Mouse (Mus musculus): Measurements from ENCODE around the gene Rundc3b. TPM values are rescaled to one million over a fixed set of nuclear protein-coding genes. Genes with fewer than 3 reads are reported as not detected.

Gene Rundc3b
- polyA plus RNA-seq, 1 experiment from 2014 or later = 1.7 TPM

- Histone ChIP-seq H3K36me3 (ENCODE audit: control insufficient read depth, insufficient read depth, low read length) (no peaks in the 10 kb centered on the region), H3K27me3 (ENCODE audit: control insufficient read depth, insufficient read depth, low read depth, low read length) (no peaks in the 10 kb centered on the region), H3K9ac (ENCODE audit: low read length) (no peak overlapping the region)
Measured at GRCm38 (mm10) chr5:8634489-8634975, 11.8 kb upstream of the Rundc3b start.

GRCm38 (mm10) chr5:8632901-8633300 is 10.1 kb upstream of the Rundc3b start:
- Histone ChIP-seq H3K4me1 (replicated peaks; ENCODE audit: control insufficient read depth, insufficient read depth, low read length) (no peaks in the 10 kb centered on the region), H3K9ac (ENCODE audit: low read length) (no peak overlapping the region), H3K36me3 (ENCODE audit: control insufficient read depth, insufficient read depth, low read length) (no peaks in the 10 kb centered on the region), H3K27ac (ENCODE audit: low read length) (no peak overlapping the region), H3K27me3 (ENCODE audit: control insufficient read depth, insufficient read depth, low read depth, low read length) (no peaks in the 10 kb centered on the region), H3K4me2 (ENCODE audit: low read depth, low read length) (no peak overlapping the region), H3K4me3 (ENCODE audit: low read length) (no peak overlapping the region), H3K9me3 (ENCODE audit: control insufficient read depth, low read length) (no peaks in the 10 kb centered on the region)
- no peak for ATAC-seq (ENCODE audit: low read depth)
- 71% methylated on average over 3 of the region's 3 CpGs for WGBS

More at GRCm38 (mm10) chr5:8634489-8634975, 11.8 kb upstream of the Rundc3b start:
- H3K9me3 ChIP-seq (ENCODE audit: control insufficient read depth, low read length) = no peaks in the 10 kb centered on the region
- no peak for ATAC-seq (ENCODE audit: low read depth)
- no peak overlapping the region for H3K27ac ChIP-seq (ENCODE audit: low read length)
- H3K4me3 ChIP-seq (ENCODE audit: low read length) = no peak overlapping the region
- H3K4me1 ChIP-seq (replicated peaks; ENCODE audit: control insufficient read depth, insufficient read depth, low read length) = no peaks in the 10 kb centered on the region
- no peak overlapping the region for H3K4me2 ChIP-seq (ENCODE audit: low read depth, low read length)

DNA sequence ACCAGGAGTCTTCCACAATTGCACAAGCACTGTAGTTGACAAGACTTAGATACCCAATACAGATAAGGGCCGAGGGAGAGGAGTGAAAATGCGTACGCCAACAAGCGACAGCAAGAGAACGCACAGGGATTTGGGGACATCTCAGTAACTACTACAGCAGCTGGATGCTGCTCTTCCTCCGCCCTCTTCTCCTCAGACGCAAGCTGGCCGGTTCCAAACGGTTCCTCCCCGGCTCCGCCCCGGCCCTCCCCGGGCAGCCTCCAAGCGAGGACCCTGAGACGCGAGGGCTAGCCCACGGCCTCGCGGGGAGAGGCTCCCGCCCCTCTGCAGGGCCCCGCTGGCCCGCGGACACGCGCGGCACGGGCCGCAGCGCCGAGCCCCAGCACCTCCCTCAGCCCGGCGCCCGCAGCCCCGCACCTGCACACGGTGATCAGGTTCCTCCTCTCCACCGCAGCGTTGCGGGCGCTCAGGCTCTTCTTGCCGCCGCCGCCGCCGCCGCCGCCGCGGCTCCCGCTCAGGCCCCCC is 619 bp downstream of the Rundc3b start:
- Histone ChIP-seq H3K27me3 (ENCODE audit: control insufficient read depth, insufficient read depth, low read depth, low read length) (no peaks in the 10 kb centered on the region), H3K4me2 (ENCODE audit: low read depth, low read length) (peak overlapping the region; percentile 99), H3K4me3 (ENCODE audit: low read length) (peak overlapping the region; percentile 68), H3K9ac (ENCODE audit: low read length) (peak overlapping the region; percentile 75), H3K4me1 (replicated peaks; ENCODE audit: control insufficient read depth, insufficient read depth, low read length) (no peaks in the 10 kb centered on the region), H3K36me3 (ENCODE audit: control insufficient read depth, insufficient read depth, low read length) (no peaks in the 10 kb centered on the region), H3K27ac (ENCODE audit: low read length) (no peak overlapping the region), H3K9me3 (ENCODE audit: control insufficient read depth, low read length) (no peaks in the 10 kb centered on the region)
- peak; percentile 73 for ATAC-seq (ENCODE audit: low read depth)
- WGBS = under 1% methylated on average over 25 of the region's 49 CpGs

DNA sequence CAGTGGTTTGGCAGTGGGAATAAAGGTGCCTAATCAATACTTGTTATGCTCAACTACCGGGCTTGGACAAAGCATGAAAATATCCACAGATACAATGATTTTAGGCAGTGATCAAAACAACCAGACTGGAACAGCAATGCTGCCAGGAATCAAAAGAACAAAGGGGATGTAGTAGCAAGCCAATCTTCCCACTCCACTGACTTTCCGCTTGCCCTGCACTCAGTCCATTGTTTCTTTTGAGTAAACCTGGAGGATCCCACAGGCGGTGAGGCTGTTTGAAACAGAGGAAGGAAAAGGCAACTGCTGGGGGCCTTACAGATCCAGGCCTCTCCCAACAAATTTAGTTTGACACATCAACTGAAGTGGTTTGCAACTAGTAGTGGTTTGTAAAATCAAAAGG is 51.6 kb downstream of the Rundc3b start:
- Histone ChIP-seq H3K4me1 (replicated peaks; ENCODE audit: control insufficient read depth, insufficient read depth, low read length) (peaks cover 3% of the 10 kb centered on the region; the same call in 1 of the 2 replicates), H3K27ac (ENCODE audit: low read length) (peak overlapping the region; percentile 66), H3K4me3 (ENCODE audit: low read length) (no peak overlapping the region), H3K27me3 (ENCODE audit: control insufficient read depth, insufficient read depth, low read depth, low read length) (no peaks in the 10 kb centered on the region), H3K4me2 (ENCODE audit: low read depth, low read length) (no peak overlapping the region), H3K9ac (ENCODE audit: low read length) (no peak overlapping the region), H3K9me3 (ENCODE audit: control insufficient read depth, low read length) (no peaks in the 10 kb centered on the region), H3K36me3 (ENCODE audit: control insufficient read depth, insufficient read depth, low read length) (no peaks in the 10 kb centered on the region)
- ATAC-seq (ENCODE audit: low read depth) = peak; percentile 47; the same call in 1 of the 2 replicates
- 61% methylated on average over 3 of the region's 3 CpGs for WGBS

GRCm38 (mm10) chr5:8566867-8567266 is 55.9 kb downstream of the Rundc3b start:
- Histone ChIP-seq H3K27ac (ENCODE audit: low read length) (no peak overlapping the region), H3K4me1 (replicated peaks; ENCODE audit: control insufficient read depth, insufficient read depth, low read length) (no peaks in the 10 kb centered on the region), H3K9me3 (ENCODE audit: control insufficient read depth, low read length) (no peaks in the 10 kb centered on the region), H3K4me3 (ENCODE audit: low read length) (no peak overlapping the region), H3K4me2 (ENCODE audit: low read depth, low read length) (no peak overlapping the region), H3K9ac (ENCODE audit: low read length) (no peak overlapping the region), H3K36me3 (ENCODE audit: control insufficient read depth, insufficient read depth, low read length) (no peaks in the 10 kb centered on the region), H3K27me3 (ENCODE audit: control insufficient read depth, insufficient read depth, low read depth, low read length) (no peaks in the 10 kb centered on the region)
- no peak for ATAC-seq (ENCODE audit: low read depth)
- WGBS = 28% methylated on average over 3 of the region's 3 CpGs

DNA sequence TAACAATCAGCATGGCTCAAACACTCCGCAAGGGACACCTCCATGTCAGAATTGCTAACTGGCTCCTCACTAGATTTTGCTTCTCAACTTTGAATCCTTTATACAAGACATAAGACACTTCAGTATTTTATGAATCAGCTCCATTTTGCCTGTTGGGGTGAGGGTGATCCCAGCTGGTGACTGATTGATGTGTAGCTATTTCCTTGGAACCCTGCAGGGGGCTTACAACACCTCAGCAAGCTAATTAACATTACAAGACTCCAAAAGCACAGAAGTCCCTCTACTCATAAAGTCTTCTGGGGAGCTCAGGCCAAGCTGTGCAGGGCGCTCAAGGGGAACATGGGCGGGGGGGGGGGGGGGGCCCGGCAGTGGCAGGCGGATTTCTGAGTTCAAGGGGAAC is 78.2 kb downstream of the Rundc3b start:
- WGBS = 79% methylated on average over 1 of the region's 5 CpGs
- Histone ChIP-seq H3K4me1 (replicated peaks; ENCODE audit: control insufficient read depth, insufficient read depth, low read length) (no peaks in the 10 kb centered on the region), H3K9me3 (ENCODE audit: control insufficient read depth, low read length) (no peaks in the 10 kb centered on the region), H3K4me2 (ENCODE audit: low read depth, low read length) (no peak overlapping the region), H3K36me3 (ENCODE audit: control insufficient read depth, insufficient read depth, low read length) (no peaks in the 10 kb centered on the region), H3K9ac (ENCODE audit: low read length) (no peak overlapping the region), H3K4me3 (ENCODE audit: low read length) (no peak overlapping the region), H3K27ac (ENCODE audit: low read length) (no peak overlapping the region), H3K27me3 (ENCODE audit: control insufficient read depth, insufficient read depth, low read depth, low read length) (no peaks in the 10 kb centered on the region)
- no peak for ATAC-seq (ENCODE audit: low read depth)

GRCm38 (mm10) chr5:8542631-8543207 is 80.0 kb downstream of the Rundc3b start:
- Histone ChIP-seq H3K27me3 (ENCODE audit: control insufficient read depth, insufficient read depth, low read depth, low read length) (no peaks in the 10 kb centered on the region), H3K27ac (ENCODE audit: low read length) (no peak overlapping the region), H3K9me3 (ENCODE audit: control insufficient read depth, low read length) (no peaks in the 10 kb centered on the region), H3K4me3 (ENCODE audit: low read length) (no peak overlapping the region), H3K4me2 (ENCODE audit: low read depth, low read length) (no peak overlapping the region), H3K9ac (ENCODE audit: low read length) (no peak overlapping the region), H3K4me1 (replicated peaks; ENCODE audit: control insufficient read depth, insufficient read depth, low read length) (no peaks in the 10 kb centered on the region), H3K36me3 (ENCODE audit: control insufficient read depth, insufficient read depth, low read length) (no peaks in the 10 kb centered on the region)
- 58% methylated on average over 3 of the region's 3 CpGs for WGBS
- no peak for ATAC-seq (ENCODE audit: low read depth)

- Histone ChIP-seq H3K27me3 (ENCODE audit: control insufficient read depth, insufficient read depth, low read depth, low read length) (no peaks in the 10 kb centered on the region), H3K27ac (ENCODE audit: low read length) (no peak overlapping the region), H3K4me2 (ENCODE audit: low read depth, low read length) (no peak overlapping the region), H3K4me3 (ENCODE audit: low read length) (no peak overlapping the region), H3K36me3 (ENCODE audit: control insufficient read depth, insufficient read depth, low read length) (no peaks in the 10 kb centered on the region), H3K9me3 (ENCODE audit: control insufficient read depth, low read length) (no peaks in the 10 kb centered on the region), H3K9ac (ENCODE audit: low read length) (no peak overlapping the region), H3K4me1 (replicated peaks; ENCODE audit: control insufficient read depth, insufficient read depth, low read length) (no peaks in the 10 kb centered on the region)
- 71% methylated on average over 7 of the region's 7 CpGs for WGBS
- no peak for ATAC-seq (ENCODE audit: low read depth)
Measured at GRCm38 (mm10) chr5:8541120-8542117, 81.3 kb downstream of the Rundc3b start.

DNA sequence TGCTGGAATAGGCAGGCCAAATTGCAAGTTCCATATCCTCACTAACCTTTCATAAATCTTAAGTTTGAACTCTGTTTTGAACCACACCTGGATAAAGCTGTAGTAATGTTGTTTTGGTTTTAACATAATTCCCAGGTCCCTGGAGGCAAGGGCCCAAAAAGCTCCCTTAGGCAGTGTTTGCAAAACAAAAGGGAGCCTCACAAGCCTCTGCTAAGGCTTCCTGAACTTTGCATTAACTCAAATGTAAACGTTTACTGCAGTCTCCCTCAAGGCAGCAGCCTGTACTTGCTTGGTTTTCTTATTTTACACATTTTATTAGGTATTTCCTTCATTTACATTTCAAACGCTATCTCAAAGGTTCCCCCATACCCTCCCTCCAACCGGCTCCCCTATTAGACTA is 103.7 kb downstream of the Rundc3b start:
- 47% methylated on average over 3 of the region's 3 CpGs for WGBS
- no peak for ATAC-seq (ENCODE audit: low read depth)

More for the DNA sequence above, 103.7 kb downstream of the Rundc3b start:
- no peak overlapping the region for H3K4me3 ChIP-seq (ENCODE audit: low read length)
- no peaks in the 10 kb centered on the region for H3K9me3 ChIP-seq (ENCODE audit: control insufficient read depth, low read length)
- no peak overlapping the region for H3K9ac ChIP-seq (ENCODE audit: low read length)
- no peaks in the 10 kb centered on the region for H3K36me3 ChIP-seq (ENCODE audit: control insufficient read depth, insufficient read depth, low read length)
- no peaks in the 10 kb centered on the region for H3K4me1 ChIP-seq (replicated peaks; ENCODE audit: control insufficient read depth, insufficient read depth, low read length)
- H3K27me3 ChIP-seq (ENCODE audit: control insufficient read depth, insufficient read depth, low read depth, low read length) = no peaks in the 10 kb centered on the region
- H3K27ac ChIP-seq (ENCODE audit: low read length) = no peak overlapping the region
- H3K4me2 ChIP-seq (ENCODE audit: low read depth, low read length) = no peak overlapping the region

Measured in lung, embryonic 16.5 days (tissue).